Mouse (Mus musculus) bone marrow, adult 2 months (tissue): ENCODE results near the gene Upk3bl. TPM values are rescaled to one million over a fixed set of nuclear protein-coding genes. Genes with fewer than 3 reads are reported as not detected.

Experiments
- H3K27ac ChIP-seq: fragments of 200-500 bp; 2 replicates; pipeline ENCODE4 v1.5.1; 2012; ENCODE audit warnings: low read depth, mild to moderate bottlenecking, control low read depth, inconsistent platforms, low read length; ENCODE audit not compliant: control insufficient read depth, poor library complexity, insufficient read depth
- H3K4me1 ChIP-seq: fragments of 200-500 bp; 2 replicates; pipeline ENCODE4 v1.6.1; 2011; ENCODE audit warnings: low read length; ENCODE audit not compliant: control insufficient read depth, insufficient read depth
- H3K4me3 ChIP-seq: fragments of 200-500 bp; replicated peaks from 2 replicates; pipeline ENCODE3; 2011; ENCODE audit warnings: mild to moderate bottlenecking, low read depth, low read length, control low read depth; ENCODE audit not compliant: control insufficient read depth
- CTCF ChIP-seq: fragments of 200-500 bp; IDR thresholded peaks from 2 replicates; pipeline ENCODE4 v1.5.1; 2011; ENCODE audit warnings: low read length, control low read depth; ENCODE audit not compliant: control insufficient read depth, insufficient read depth
- POLR2A ChIP-seq: fragments of 200-500 bp; IDR thresholded peaks from 2 replicates; pipeline ENCODE4 v1.6.1; 2011; ENCODE audit warnings: low read depth, mild to moderate bottlenecking, control low read depth, low read length, borderline replicate concordance; ENCODE audit not compliant: control insufficient read depth
- WGBS: fragments of 180-500 bp; shearing (Covaris S2); methylation state at CpG from one replicate; pipeline ENCODE4 v1.1.7; 2018; 5-methylcytosine and 5-hydroxymethylcytosine counted together
- polyA plus RNA-seq: library from polyadenylated mRNA; stranded (reverse); fragments of >200 nt; gene quantifications from 2 replicates; pipeline ENCODE4 v1.2.4, GENCODE M21; 2011; ENCODE audit warnings: low replicate concordance; ENCODE audit not compliant: missing spikeins, insufficient read depth, insufficient read length

Upk3bl gene
- polyA plus RNA-seq, 1 experiment = not detected

GRCm38 (mm10) chr5:136073051-136073450, 18.8 kb downstream of the Upk3bl start:
- Histone ChIP-seq H3K4me1 (no peaks in the 10 kb centered on the region; the same call in 1 of the 2 replicates), H3K4me3 (no peak overlapping the region), H3K27ac (no peak overlapping the region)
- TF ChIP-seq CTCF = no peak
- TF ChIP-seq POLR2A = no peak
- 56% methylated on average over 6 of the region's 6 CpGs for WGBS

DNA sequence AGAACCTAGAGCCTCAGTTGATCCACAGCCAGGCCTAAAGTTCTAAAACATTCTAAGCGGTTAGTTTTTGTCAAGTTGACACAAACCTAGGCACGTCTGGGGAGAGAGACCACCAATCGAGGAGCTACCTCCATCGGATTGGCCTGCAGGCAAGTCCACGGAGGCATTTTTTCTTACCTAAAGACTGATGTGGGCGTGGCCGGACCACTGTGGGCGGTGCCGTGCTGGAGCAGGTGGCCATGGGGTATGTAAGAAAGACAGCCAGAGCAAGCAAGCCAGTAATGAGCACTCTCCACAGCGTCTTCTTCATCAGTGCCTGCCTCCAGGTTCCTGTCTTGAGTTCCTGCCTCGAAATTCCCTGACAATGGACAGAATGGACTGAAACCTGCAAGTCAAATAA, 19.2 kb downstream of the Upk3bl start:
- no peak for TF ChIP-seq CTCF
- no peak for TF ChIP-seq POLR2A
- no peaks in the 10 kb centered on the region; the same call in 1 of the 2 replicates for H3K4me1 ChIP-seq
- 79% methylated on average over 11 of the region's 11 CpGs for WGBS
- no peak overlapping the region for H3K4me3 ChIP-seq
- H3K27ac ChIP-seq = no peak overlapping the region

- no peak overlapping the region for H3K27ac ChIP-seq
- no peak overlapping the region for H3K4me3 ChIP-seq
- H3K4me1 ChIP-seq = no peaks in the 10 kb centered on the region; the same call in 1 of the 2 replicates
- WGBS = 49% methylated on average over 5 of the region's 5 CpGs
- TF ChIP-seq POLR2A (no peak), CTCF (no peak)
Observed at GRCm38 (mm10) chr5:136075076-136075475, 20.8 kb downstream of the Upk3bl start.

- peak overlapping the region; percentile 15; the same call in 1 of the 2 replicates for H3K27ac ChIP-seq
- no peak overlapping the region for H3K4me3 ChIP-seq
- TF ChIP-seq POLR2A (no peak), CTCF (no peak)
- WGBS = 68% methylated on average over 7 of the region's 7 CpGs
- H3K4me1 ChIP-seq = no peaks in the 10 kb centered on the region; the same call in 1 of the 2 replicates
Observed at GRCm38 (mm10) chr5:136076284-136076683, 22.0 kb downstream of the Upk3bl start.

DNA sequence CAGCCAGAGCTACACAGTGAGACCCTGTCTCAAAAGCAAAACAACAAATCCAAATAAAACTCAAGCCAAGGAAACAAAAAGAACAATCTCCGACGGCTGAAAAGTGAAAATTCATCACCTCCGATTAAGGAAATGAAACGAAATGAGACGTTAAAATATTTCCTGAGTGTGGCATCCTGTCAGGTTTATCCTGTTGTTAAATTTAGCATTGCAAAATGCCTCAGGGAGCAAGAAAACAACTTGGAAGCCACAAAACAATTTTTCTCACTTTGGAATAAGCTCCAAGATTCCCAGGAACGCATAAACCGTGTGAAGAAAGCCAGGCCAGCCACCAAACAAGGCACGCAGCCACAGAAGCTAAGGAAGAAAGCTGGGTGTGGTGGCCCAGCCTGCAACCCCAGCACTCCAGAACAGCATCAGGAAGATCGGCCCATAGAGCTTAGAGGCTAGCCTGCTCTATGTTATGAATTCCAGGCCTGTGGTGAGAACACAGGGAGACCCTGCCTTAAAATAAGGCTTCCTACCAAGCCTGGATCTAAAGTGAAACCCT, 22.8 kb downstream of the Upk3bl start:
- TF ChIP-seq POLR2A = no peak
- no peak for TF ChIP-seq CTCF
- Histone ChIP-seq H3K4me3 (no peak overlapping the region), H3K4me1 (no peaks in the 10 kb centered on the region; the same call in 1 of the 2 replicates), H3K27ac (peak overlapping the region; percentile 55)
- WGBS = 7% methylated on average over 9 of the region's 9 CpGs

DNA sequence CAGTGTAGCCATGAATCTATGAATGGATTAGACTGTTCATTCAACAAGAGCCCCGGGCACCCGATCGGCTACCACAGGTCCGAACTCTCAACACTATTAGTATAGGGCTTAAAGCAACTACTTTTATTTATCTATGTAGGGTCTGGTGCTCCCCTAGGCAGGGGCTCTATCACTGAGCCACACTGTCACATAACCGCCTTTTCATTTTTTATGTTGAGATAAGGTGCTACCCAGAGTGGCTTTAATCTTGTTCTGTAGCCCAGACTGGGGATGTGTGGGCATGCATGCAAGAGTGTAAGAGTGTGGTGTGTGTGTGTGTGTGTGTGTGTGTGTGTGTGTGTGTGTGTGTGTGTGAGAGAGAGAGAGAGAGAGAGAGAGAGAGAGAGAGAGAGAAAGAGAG, 23.8 kb downstream of the Upk3bl start:
- Histone ChIP-seq H3K4me3 (no peak overlapping the region), H3K4me1 (no peaks in the 10 kb centered on the region; the same call in 1 of the 2 replicates), H3K27ac (no peak overlapping the region)
- WGBS = 77% methylated on average over 5 of the region's 5 CpGs
- no peak for TF ChIP-seq POLR2A
- TF ChIP-seq CTCF = no peak

GRCm38 (mm10) chr5:136082345-136082744, 28.1 kb downstream of the Upk3bl start:
- Histone ChIP-seq H3K4me3 (no peak overlapping the region), H3K4me1 (no peaks in the 10 kb centered on the region; the same call in 1 of the 2 replicates), H3K27ac (no peak overlapping the region)
- TF ChIP-seq POLR2A (no peak), CTCF (no peak)
- WGBS = 81% methylated on average over 4 of the region's 4 CpGs

DNA sequence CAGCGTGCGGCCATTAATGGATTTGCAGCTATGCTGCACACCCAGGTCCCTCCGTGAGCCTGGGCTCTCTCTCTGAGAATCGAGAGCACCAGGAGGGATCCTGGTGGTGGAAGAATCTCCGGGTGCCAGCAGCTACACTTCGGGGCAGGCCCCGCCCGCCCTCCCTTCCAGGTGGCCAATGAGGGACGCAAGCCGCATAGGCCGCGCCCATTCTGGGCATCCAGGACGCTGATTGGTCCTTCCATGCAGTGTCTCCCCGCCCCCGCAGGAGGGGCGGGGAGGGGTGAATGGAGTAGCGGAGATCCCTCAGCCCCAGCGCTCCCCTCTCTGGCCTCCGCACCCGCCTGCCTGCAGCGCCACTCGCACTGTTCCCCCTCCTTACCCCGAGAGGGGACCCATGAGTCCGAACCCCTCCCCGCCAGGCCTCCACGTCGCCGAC, 29.4 kb downstream of the Upk3bl start, which contains the start of gene Rasa4:
Gene Rasa4, plus strand, starts transcription at position 248 of the 439 bp plus-strand sequence.
- H3K27ac ChIP-seq = peak within 1 kb of the TSS; percentile 31
- peak within 1 kb of the TSS; percentile 74 for H3K4me3 ChIP-seq
- H3K4me1 ChIP-seq = no peaks in the 10 kb centered on the region; the same call in 1 of the 2 replicates
- WGBS = 0% methylated on average over 28 of the region's 28 CpGs
- TF ChIP-seq CTCF (0 out of 2 replicates have a peak, but pooled peaks have one; percentile 3), POLR2A (peak; percentile 54; the same call in 1 of the 2 replicates)
